Mouse (Mus musculus): ENCODE results near the gene Slc35f2. TPM values are rescaled to one million over a fixed set of nuclear protein-coding genes. Genes with fewer than 3 reads are reported as not detected.

Slc35f2 gene
- polyA plus RNA-seq, 1 experiment from 2014 or later, result 10.7 TPM

- Histone ChIP-seq H3K4me1 (no peaks in the 10 kb centered on the region), H3K9ac (no peak overlapping the region), H3K4me3 (no peak overlapping the region), H3K27me3 (replicated peaks) (no peaks in the 10 kb centered on the region), H3K27ac (no peak overlapping the region), H3K36me3 (replicated peaks) (no peaks in the 10 kb centered on the region), H3K9me3 (no peaks in the 10 kb centered on the region), H3K4me2 (no peak overlapping the region)
- WGBS, result 60% methylated on average over 1 of the region's 1 CpGs
- ATAC-seq (replicated peaks), result no peak
Observed at GRCm38 (mm10) chr9:53793830-53794330, 22.5 kb downstream of the Slc35f2 start.

DNA sequence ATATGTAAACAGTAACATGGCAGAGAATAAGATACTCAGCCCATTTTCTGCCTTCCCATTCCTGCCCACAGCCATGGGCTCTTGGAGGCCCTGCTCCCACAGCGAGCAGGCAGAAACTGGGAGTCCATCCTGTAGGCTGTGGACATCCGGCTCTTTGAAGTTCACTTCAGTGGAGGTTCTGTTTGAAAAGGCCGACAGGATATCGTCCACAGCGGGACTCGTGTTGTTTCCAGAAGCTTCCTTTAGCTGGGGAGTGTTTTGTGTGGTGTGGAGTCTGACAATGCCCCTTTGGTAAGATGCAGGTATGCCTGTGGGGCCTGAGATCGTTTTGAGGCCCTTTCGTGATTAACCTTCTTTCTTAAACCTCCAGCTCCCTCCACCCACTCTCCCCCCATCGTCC, 23.2 kb downstream of the Slc35f2 start:
- no peaks in the 10 kb centered on the region for H3K9me3 ChIP-seq
- no peaks in the 10 kb centered on the region for H3K4me1 ChIP-seq
- no peak for ATAC-seq (replicated peaks)
- WGBS, result 55% methylated on average over 9 of the region's 9 CpGs
- H3K4me3 ChIP-seq, result no peak overlapping the region
- H3K4me2 ChIP-seq, result no peak overlapping the region
- no peaks in the 10 kb centered on the region for H3K36me3 ChIP-seq (replicated peaks)
- H3K27me3 ChIP-seq (replicated peaks), result no peaks in the 10 kb centered on the region
- no peak overlapping the region for H3K9ac ChIP-seq
- no peak overlapping the region for H3K27ac ChIP-seq

DNA sequence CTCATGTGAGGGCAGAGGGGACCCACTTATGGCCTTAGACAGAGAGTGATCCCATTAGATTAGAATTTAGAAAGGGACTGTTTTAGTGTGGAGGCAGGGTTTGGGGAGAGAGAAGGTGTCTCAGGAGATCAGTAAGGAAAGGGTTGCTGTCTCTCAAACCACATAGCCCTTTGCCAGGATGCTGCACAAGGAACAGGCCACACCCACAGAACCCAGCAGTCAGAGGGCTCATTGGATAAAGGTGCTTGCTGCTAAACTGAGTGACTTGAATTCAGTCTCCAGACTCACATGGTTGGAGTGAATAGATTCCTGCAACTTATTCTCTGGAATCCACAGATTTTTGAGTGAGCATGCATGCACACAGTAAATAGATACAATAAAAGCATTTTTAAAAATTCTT, 24.0 kb downstream of the Slc35f2 start:
- Histone ChIP-seq H3K4me3 (no peak overlapping the region), H3K27ac (no peak overlapping the region)
- no peak for ATAC-seq (replicated peaks)

GRCm38 (mm10) chr9:53796386-53796785, 25.0 kb downstream of the Slc35f2 start:
- no peak overlapping the region for H3K4me3 ChIP-seq
- no peaks in the 10 kb centered on the region for H3K27me3 ChIP-seq (replicated peaks)
- H3K9ac ChIP-seq, result no peak overlapping the region
- H3K27ac ChIP-seq, result no peak overlapping the region
- no peak overlapping the region for H3K4me2 ChIP-seq
- no peaks in the 10 kb centered on the region for H3K9me3 ChIP-seq
- no peaks in the 10 kb centered on the region for H3K4me1 ChIP-seq
- no peak for ATAC-seq (replicated peaks)
- H3K36me3 ChIP-seq (replicated peaks), result no peaks in the 10 kb centered on the region
- WGBS, result 87% methylated on average over 3 of the region's 3 CpGs

More for the DNA sequence above, 24.0 kb downstream of the Slc35f2 start:
- no peak overlapping the region for H3K9ac ChIP-seq
- no peaks in the 10 kb centered on the region for H3K4me1 ChIP-seq
- H3K9me3 ChIP-seq, result no peaks in the 10 kb centered on the region
- no peaks in the 10 kb centered on the region for H3K36me3 ChIP-seq (replicated peaks)
- H3K4me2 ChIP-seq, result no peak overlapping the region
- H3K27me3 ChIP-seq (replicated peaks), result no peaks in the 10 kb centered on the region

- no peaks in the 10 kb centered on the region for H3K4me1 ChIP-seq
- no peak overlapping the region for H3K27ac ChIP-seq
- no peaks in the 10 kb centered on the region for H3K9me3 ChIP-seq
- H3K4me3 ChIP-seq, result no peak overlapping the region
- WGBS, result 90% methylated on average over 2 of the region's 2 CpGs
- no peaks in the 10 kb centered on the region for H3K27me3 ChIP-seq (replicated peaks)
- ATAC-seq (replicated peaks), result no peak
- no peaks in the 10 kb centered on the region for H3K36me3 ChIP-seq (replicated peaks)
- H3K9ac ChIP-seq, result no peak overlapping the region
- H3K4me2 ChIP-seq, result no peak overlapping the region
Observed at GRCm38 (mm10) chr9:53797141-53797540, 25.8 kb downstream of the Slc35f2 start.

DNA sequence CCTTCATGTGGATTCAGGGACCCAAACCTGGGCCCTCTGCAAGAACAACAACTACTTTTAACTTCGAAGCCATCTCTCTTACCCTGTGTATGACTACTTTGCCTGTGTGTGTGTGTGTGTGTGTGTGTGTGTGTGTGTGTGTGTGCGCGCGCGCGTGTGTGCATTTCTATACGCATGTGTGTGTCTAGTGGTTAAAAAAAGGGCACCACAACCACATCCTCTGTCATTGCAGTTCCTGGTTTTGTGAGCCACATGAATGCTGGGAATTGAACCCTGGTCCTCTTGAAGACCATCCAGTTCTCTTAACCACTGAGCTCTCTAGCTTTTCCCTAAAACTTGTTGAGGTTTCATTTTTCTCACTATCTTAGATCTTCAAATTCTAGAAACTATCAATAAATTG, 31.6 kb downstream of the Slc35f2 start:
- Histone ChIP-seq H3K36me3 (replicated peaks) (no peaks in the 10 kb centered on the region), H3K4me3 (no peak overlapping the region), H3K4me2 (no peak overlapping the region), H3K9me3 (no peaks in the 10 kb centered on the region), H3K27ac (no peak overlapping the region), H3K4me1 (no peaks in the 10 kb centered on the region), H3K9ac (no peak overlapping the region), H3K27me3 (replicated peaks) (no peaks in the 10 kb centered on the region)
- 95% methylated on average over 7 of the region's 7 CpGs for WGBS
- no peak for ATAC-seq (replicated peaks)

DNA sequence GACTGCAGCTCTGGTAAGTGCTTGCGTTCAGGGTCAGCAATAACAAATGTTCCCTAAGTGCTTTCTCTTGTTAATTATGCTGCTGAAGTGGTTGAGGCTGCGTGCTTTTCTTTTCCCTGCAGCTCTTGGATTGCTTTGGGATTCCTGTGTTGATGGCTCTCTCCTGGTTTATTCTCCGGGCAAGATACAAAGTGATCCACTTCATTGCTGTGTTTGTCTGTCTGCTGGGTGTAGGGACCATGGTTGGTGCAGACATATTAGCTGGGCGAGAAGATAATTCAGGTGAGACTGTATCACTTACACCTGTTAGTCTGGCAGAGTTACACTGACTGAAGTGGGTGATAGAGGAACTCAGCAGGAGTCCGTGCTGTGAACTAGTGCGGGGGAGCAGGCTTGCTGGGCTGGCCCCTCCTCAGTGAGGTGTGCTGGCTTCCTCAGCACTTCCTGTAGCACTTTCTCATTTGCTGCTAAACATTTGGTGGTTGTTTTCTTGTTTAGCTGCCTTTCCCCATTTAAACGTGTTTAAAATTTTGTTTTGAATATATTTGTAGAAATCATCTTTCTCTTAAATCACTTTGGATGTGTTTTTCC, 35.3 kb downstream of the Slc35f2 start:
- no peak overlapping the region for H3K4me3 ChIP-seq
- no peaks in the 10 kb centered on the region for H3K36me3 ChIP-seq (replicated peaks)
- no peak overlapping the region for H3K4me2 ChIP-seq
- 29% methylated on average over 7 of the region's 7 CpGs for WGBS
- H3K9me3 ChIP-seq, result no peaks in the 10 kb centered on the region
- no peak overlapping the region for H3K27ac ChIP-seq
- H3K27me3 ChIP-seq (replicated peaks), result no peaks in the 10 kb centered on the region
- ATAC-seq (replicated peaks), result no peak
- H3K4me1 ChIP-seq, result no peaks in the 10 kb centered on the region
- no peak overlapping the region for H3K9ac ChIP-seq

DNA sequence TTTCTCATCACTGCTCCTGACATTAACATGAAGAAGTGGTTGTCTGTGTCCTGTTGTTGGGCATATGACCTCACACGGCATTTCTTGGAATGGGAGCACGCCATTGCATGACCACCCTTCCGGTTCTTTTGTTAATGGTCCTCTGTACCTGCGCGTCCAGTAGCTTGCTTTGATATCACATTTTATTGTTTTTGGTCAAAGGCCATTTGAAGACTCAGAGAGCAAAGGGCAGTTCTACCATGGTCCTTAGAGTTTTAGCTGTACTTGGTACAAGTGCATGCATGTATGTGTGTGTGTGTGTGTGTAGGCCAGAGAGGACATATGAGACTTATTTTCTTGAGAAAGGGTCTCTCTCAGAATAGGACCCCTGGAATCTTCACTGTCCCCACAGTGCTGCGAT, 42.1 kb downstream of the Slc35f2 start:
- Histone ChIP-seq H3K27ac (no peak overlapping the region), H3K4me2 (no peak overlapping the region), H3K4me3 (no peak overlapping the region), H3K27me3 (replicated peaks) (no peaks in the 10 kb centered on the region), H3K36me3 (replicated peaks) (no peaks in the 10 kb centered on the region), H3K9ac (no peak overlapping the region), H3K9me3 (no peaks in the 10 kb centered on the region), H3K4me1 (no peaks in the 10 kb centered on the region)
- WGBS, result 97% methylated on average over 6 of the region's 6 CpGs
- no peak for ATAC-seq (replicated peaks)

DNA sequence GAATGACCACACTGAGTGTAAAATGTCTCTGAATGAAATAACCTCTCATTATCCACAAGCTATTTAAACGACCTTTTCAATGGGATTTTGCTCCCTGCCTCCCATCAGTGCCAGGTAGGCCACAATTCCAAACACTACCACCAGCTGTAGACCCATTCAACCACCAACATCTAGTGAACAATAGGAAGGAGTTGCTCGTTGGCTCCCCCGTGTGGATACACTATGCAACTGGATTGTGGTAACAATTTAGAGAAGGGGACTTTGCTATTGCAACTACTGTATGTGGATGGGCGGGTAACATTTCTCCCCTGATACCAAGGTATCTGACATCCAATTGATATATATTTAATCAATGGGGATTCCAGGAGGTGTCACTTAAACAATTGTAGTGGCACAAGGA, 47.4 kb downstream of the Slc35f2 start:
- H3K4me3 ChIP-seq, result no peak overlapping the region
- 40% methylated on average over 4 of the region's 4 CpGs for WGBS
- no peaks in the 10 kb centered on the region for H3K4me1 ChIP-seq
- H3K36me3 ChIP-seq (replicated peaks), result no peaks in the 10 kb centered on the region
- no peak overlapping the region for H3K27ac ChIP-seq
- no peak overlapping the region for H3K4me2 ChIP-seq
- no peak overlapping the region for H3K9ac ChIP-seq
- no peak for ATAC-seq (replicated peaks)
- no peaks in the 10 kb centered on the region for H3K27me3 ChIP-seq (replicated peaks)
- no peaks in the 10 kb centered on the region for H3K9me3 ChIP-seq

DNA sequence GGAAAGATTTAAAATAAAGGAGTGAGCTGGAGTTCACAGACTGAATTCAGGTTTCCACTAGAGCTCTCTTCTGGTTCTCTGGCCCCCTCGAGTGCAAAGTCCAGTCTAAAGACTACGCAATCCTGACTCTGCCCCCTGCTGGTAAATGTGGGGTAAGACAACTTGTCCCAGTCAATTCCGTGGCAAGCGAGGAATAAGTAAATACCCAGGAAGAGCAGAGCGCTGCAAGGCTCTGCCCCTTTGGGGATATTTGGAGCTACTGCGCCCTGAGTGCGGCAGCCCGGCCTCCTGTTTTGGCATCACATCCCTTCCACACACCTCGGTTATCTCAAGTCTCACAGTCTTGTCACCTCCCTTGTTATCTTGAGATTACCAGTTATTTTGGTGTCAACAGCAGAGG, 54.0 kb downstream of the Slc35f2 start:
- no peak overlapping the region for H3K4me3 ChIP-seq
- no peak overlapping the region for H3K9ac ChIP-seq
- no peak for ATAC-seq (replicated peaks)

GRCm38 (mm10) chr9:53829081-53829865, 57.9 kb downstream of the Slc35f2 start:
- H3K4me3 ChIP-seq, result peak overlapping the region; percentile 51
- peaks cover 3% of the 10 kb centered on the region; the same call in 1 of the 2 replicates for H3K4me1 ChIP-seq
- H3K27me3 ChIP-seq (replicated peaks), result no peaks in the 10 kb centered on the region
- peak; percentile 76 for ATAC-seq (replicated peaks)
- H3K9ac ChIP-seq, result peak overlapping the region; percentile 61
- no peaks in the 10 kb centered on the region for H3K36me3 ChIP-seq (replicated peaks)
- H3K9me3 ChIP-seq, result no peaks in the 10 kb centered on the region
- 18% methylated on average over 14 of the region's 14 CpGs for WGBS
- H3K27ac ChIP-seq, result peak overlapping the region; percentile 78
- H3K4me2 ChIP-seq, result peak overlapping the region; percentile 64

More for the DNA sequence above, 54.0 kb downstream of the Slc35f2 start:
- Histone ChIP-seq H3K4me2 (no peak overlapping the region), H3K36me3 (replicated peaks) (no peaks in the 10 kb centered on the region), H3K4me1 (peaks cover 3% of the 10 kb centered on the region; the same call in 1 of the 2 replicates), H3K9me3 (no peaks in the 10 kb centered on the region), H3K27ac (no peak overlapping the region), H3K27me3 (replicated peaks) (no peaks in the 10 kb centered on the region)
- WGBS, result 6% methylated on average over 9 of the region's 9 CpGs

GRCm38 (mm10) chr9:53829866-53830209, 58.5 kb downstream of the Slc35f2 start:
- H3K4me2 ChIP-seq, result peak overlapping the region; percentile 64
- ATAC-seq (replicated peaks), result peak; percentile 78
- WGBS, result 28% methylated on average over 2 of the region's 2 CpGs
- no peaks in the 10 kb centered on the region for H3K9me3 ChIP-seq
- H3K36me3 ChIP-seq (replicated peaks), result no peaks in the 10 kb centered on the region
- H3K9ac ChIP-seq, result peak overlapping the region; percentile 61
- no peaks in the 10 kb centered on the region for H3K27me3 ChIP-seq (replicated peaks)
- peak overlapping the region; percentile 78 for H3K27ac ChIP-seq
- peak overlapping the region; percentile 51 for H3K4me3 ChIP-seq
- peaks cover 3% of the 10 kb centered on the region; the same call in 1 of the 2 replicates for H3K4me1 ChIP-seq

GRCm38 (mm10) chr9:53835039-53835438, 63.7 kb downstream of the Slc35f2 start:
- no peaks in the 10 kb centered on the region for H3K9me3 ChIP-seq
- ATAC-seq (replicated peaks), result no peak
- H3K36me3 ChIP-seq (replicated peaks), result no peaks in the 10 kb centered on the region
- no peak overlapping the region for H3K9ac ChIP-seq
- H3K4me1 ChIP-seq, result no peaks in the 10 kb centered on the region
- H3K4me2 ChIP-seq, result no peak overlapping the region
- H3K27ac ChIP-seq, result no peak overlapping the region
- no peaks in the 10 kb centered on the region for H3K27me3 ChIP-seq (replicated peaks)
- 75% methylated on average over 3 of the region's 3 CpGs for WGBS
- H3K4me3 ChIP-seq, result no peak overlapping the region
